Mouse (Mus musculus) limb, embryonic 11.5 days (tissue): Measurements from ENCODE around the gene Tgoln1. TPM values are rescaled to one million over a fixed set of nuclear protein-coding genes. Genes with fewer than 3 reads are reported as not detected.

ENCODE experiments used
- ATAC-seq: fragments of 200-750 bp; cut with Nextera tagmentation; 2 replicates; pipeline ENCODE4 v1.8.0; 2017; ENCODE audit warnings: low read depth; ENCODE audit not compliant: insufficient number of reproducible peaks, low FRiP score, low TSS enrichment
- DNase-seq: peaks from one replicate; pipeline ENCODE4 v3.0.0-alpha.2; 2015; ENCODE audit warnings: low spot score
- H3K27ac ChIP-seq: fragments of 300-500 bp; sonication (generic); replicated peaks from 2 replicates; pipeline ENCODE4 v1.5.1; 2014; ENCODE audit warnings: low read depth, mild to moderate bottlenecking, low read length
- H3K27me3 ChIP-seq: fragments of 300-500 bp; sonication (generic); 2 replicates; pipeline ENCODE4 v1.6.1; 2014; ENCODE audit warnings: mild to moderate bottlenecking, low read length, mixed read lengths; ENCODE audit not compliant: control insufficient read depth, insufficient read depth
- H3K36me3 ChIP-seq: fragments of 300-500 bp; sonication (generic); 2 replicates; pipeline ENCODE4 v1.6.1; 2014; ENCODE audit warnings: mild to moderate bottlenecking, low read length, moderate library complexity, mixed read lengths; ENCODE audit not compliant: control insufficient read depth, insufficient read depth
- H3K4me1 ChIP-seq: fragments of 300-500 bp; sonication (generic); 2 replicates; pipeline ENCODE4 v1.6.1; 2014; ENCODE audit warnings: low read length, mixed read lengths; ENCODE audit not compliant: control insufficient read depth, insufficient read depth
- H3K4me2 ChIP-seq: fragments of 300-500 bp; sonication (generic); 2 replicates; pipeline ENCODE4 v1.6.1; 2014; ENCODE audit warnings: low read depth, mild to moderate bottlenecking, moderate library complexity; ENCODE audit not compliant: severe bottlenecking
- H3K4me3 ChIP-seq: fragments of 300-500 bp; sonication (generic); 2 replicates; pipeline ENCODE4 v1.5.1; 2014; ENCODE audit warnings: low read depth, low read length
- H3K9ac ChIP-seq: fragments of 300-500 bp; sonication (generic); 2 replicates; pipeline ENCODE4 v1.6.1; 2014; ENCODE audit warnings: mild to moderate bottlenecking, low read length
- H3K9me3 ChIP-seq: fragments of 300-500 bp; sonication (generic); 2 replicates; pipeline ENCODE4 v1.6.1; 2016; ENCODE audit warnings: low read length; ENCODE audit not compliant: control insufficient read depth
- WGBS: fragments of 180-500 bp; shearing (Covaris S2); extraction: QIAGEN DNeasy Blood & Tissue Kit; methylation state at CpG from one replicate; pipeline ENCODE4 v1.1.7; 2014; 5-methylcytosine and 5-hydroxymethylcytosine counted together
- polyA plus RNA-seq: library from polyadenylated mRNA; unstranded; fragments of >200 nt; fragmentation: Nextera tagmentation; extraction: Ambion mirVana; gene quantifications from 2 replicates; pipeline ENCODE4 v1.2.1, GENCODE M21; 2014

The Tgoln1 gene
- polyA plus RNA-seq, 1 experiment from 2014 or later = 24.6 TPM

GRCm38 (mm10) chr6:72562894-72563293 lies 53.9 kb downstream of the Tgoln1 start:
- Histone ChIP-seq H3K4me2 (no peak overlapping the region), H3K4me1 (0 out of 2 replicates have a peak, but pooled peaks cover 8% of the 10 kb centered on the region), H3K27ac (no peak overlapping the region), H3K4me3 (no peak overlapping the region), H3K27me3 (no peaks in the 10 kb centered on the region), H3K9me3 (no peaks in the 10 kb centered on the region), H3K36me3 (no peaks in the 10 kb centered on the region), H3K9ac (no peak overlapping the region)
- ATAC-seq = no peak
- no peak for DNase-seq
- WGBS = 77% methylated on average over 5 of the region's 5 CpGs

GRCm38 (mm10) chr6:72562486-72562885 lies 54.3 kb downstream of the Tgoln1 start:
- Histone ChIP-seq H3K27me3 (no peaks in the 10 kb centered on the region), H3K4me3 (no peak overlapping the region), H3K4me1 (0 out of 2 replicates have a peak, but pooled peaks cover 8% of the 10 kb centered on the region), H3K9ac (no peak overlapping the region), H3K27ac (no peak overlapping the region), H3K36me3 (no peaks in the 10 kb centered on the region), H3K4me2 (no peak overlapping the region), H3K9me3 (no peaks in the 10 kb centered on the region)
- 46% methylated on average over 6 of the region's 6 CpGs for WGBS
- DNase-seq = no peak
- ATAC-seq = no peak

- DNase-seq = no peak
- ATAC-seq = no peak
- H3K36me3 ChIP-seq = no peaks in the 10 kb centered on the region
- no peak overlapping the region for H3K9ac ChIP-seq
- H3K4me3 ChIP-seq = no peak overlapping the region
- no peaks in the 10 kb centered on the region for H3K27me3 ChIP-seq
- no peak overlapping the region for H3K4me2 ChIP-seq
- H3K27ac ChIP-seq = no peak overlapping the region
- no peaks in the 10 kb centered on the region for H3K9me3 ChIP-seq
- 78% methylated on average over 8 of the region's 8 CpGs for WGBS
- 0 out of 2 replicates have a peak, but pooled peaks cover 8% of the 10 kb centered on the region for H3K4me1 ChIP-seq
Observed at GRCm38 (mm10) chr6:72560801-72561200, 56.0 kb downstream of the Tgoln1 start.

Other genes starting within 250 kb of the Tgoln1 start
- 15.2 and 17.0 TPM in 2 replicates for gene Vamp5, start 236.5 kb downstream of the Tgoln1 start, polyA plus RNA-seq
- 81.4 and 87.4 TPM in 2 replicates for gene Vamp8, start 226.3 kb downstream of the Tgoln1 start, polyA plus RNA-seq
- gene Ggcx, start 202.7 kb downstream of the Tgoln1 start, polyA plus RNA-seq = 16.0 and 17.9 TPM in 2 replicates
- 490 and 507 TPM in 2 replicates for gene Mat2a, start 177.4 kb downstream of the Tgoln1 start, polyA plus RNA-seq
- gene Sh2d6, start 95.3 kb downstream of the Tgoln1 start, polyA plus RNA-seq = 0.17 TPM in 1 of 2 replicates, not detected in the other
- 24.5 and 26.5 TPM in 2 replicates for gene Capg, start 72.6 kb downstream of the Tgoln1 start, polyA plus RNA-seq
- gene Elmod3, start 18.6 kb downstream of the Tgoln1 start, polyA plus RNA-seq = 15.8 and 16.8 TPM in 2 replicates
- 10.5 and 11.2 TPM in 2 replicates for gene Retsat, start 18.5 kb downstream of the Tgoln1 start, polyA plus RNA-seq
- gene Tcf7l1, start 172.3 kb upstream of the Tgoln1 start, polyA plus RNA-seq = 42.4 and 44.4 TPM in 2 replicates